Mouse (Mus musculus) thymus, postnatal 10 days (tissue): ENCODE measurements around the gene Dhx30.

Experiments
- DNase-seq, 2 experiments: peaks; one replicate each; pipeline ENCODE4 v3.0.0; 2021; ENCODE audit warnings: low spot score in 2 of 2

Gene Dhx30

GRCm38 (mm10) chr9:110047260-110047659 is 70.4 kb downstream of the Dhx30 start:
- DNase-seq = no peak

DNA sequence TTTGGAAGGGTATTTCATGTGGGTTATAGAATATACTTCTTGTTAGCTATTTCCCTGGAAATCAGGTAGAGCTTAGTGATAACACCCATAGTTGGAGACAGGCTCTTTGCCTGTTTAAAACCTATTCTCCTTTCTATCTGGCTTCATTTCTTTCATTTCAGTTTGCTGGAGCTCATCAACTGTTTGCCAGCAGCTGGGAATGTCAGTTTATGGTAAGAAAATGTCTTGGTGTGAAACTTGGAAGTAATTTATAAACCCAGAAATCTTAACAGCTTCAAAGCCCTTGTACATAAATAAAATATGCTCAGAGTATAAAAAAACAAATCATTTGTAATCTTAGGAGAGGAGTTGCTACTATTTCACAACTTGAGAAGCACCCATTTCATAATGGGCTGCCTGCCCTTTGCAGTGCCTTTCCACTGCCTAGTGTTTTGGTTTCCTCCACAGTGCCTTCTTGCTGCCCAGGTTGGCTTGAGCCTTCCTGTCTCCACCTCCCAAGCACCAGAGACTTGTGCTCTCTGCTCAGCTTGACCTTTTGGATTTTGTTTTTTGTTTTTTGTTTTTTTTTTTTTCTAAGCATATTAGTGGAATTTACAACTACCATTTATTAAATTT is 71.8 kb downstream of the Dhx30 start:
- DNase-seq = no peak

GRCm38 (mm10) chr9:110044373-110044772 is 73.3 kb downstream of the Dhx30 start:
- DNase-seq = no peak

GRCm38 (mm10) chr9:110038485-110038884 is 79.1 kb downstream of the Dhx30 start:
- DNase-seq = no peak

- no peak for DNase-seq
Measured at GRCm38 (mm10) chr9:110037895-110038294, 79.7 kb downstream of the Dhx30 start.

DNA sequence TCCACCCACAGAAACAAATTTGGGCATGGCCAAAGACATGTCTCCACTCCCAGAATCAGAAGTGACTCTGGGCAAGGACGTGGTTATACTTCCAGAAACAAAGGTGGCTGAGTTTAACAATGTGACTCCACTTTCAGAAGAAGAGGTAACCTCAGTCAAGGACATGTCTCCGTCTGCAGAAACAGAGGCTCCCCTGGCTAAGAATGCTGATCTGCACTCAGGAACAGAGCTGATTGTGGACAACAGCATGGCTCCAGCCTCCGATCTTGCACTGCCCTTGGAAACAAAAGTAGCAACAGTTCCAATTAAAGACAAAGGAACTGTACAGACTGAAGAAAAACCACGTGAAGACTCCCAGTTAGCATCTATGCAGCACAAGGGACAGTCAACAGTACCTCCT is 82.5 kb downstream of the Dhx30 start:
- DNase-seq = no peak
